In genomic region chr13:25067183-25067582, GRCm38 (mm10) we compare ENCODE assay signal across 17 mouse cellular contexts. TPM values are rescaled to one million over a fixed set of nuclear protein-coding genes. Genes with fewer than 3 reads are reported as not detected.
"Had no signal": no experiment of that assay in that cellular context is flagged by ENCODE, and none has a peak within 500 bp of the region (broad histone marks: within the 10 kb centered on the region; RNA-seq: fewer than 3 reads in every experiment).

No protein-coding gene starts in this region.

- H3K36me3 ChIP-seq: lung, embryonic 15.5 days; midbrain, embryonic 12.5 days; neural tube, embryonic 12.5 days; stomach, embryonic 15.5 days had no signal

- ATAC-seq: liver, postnatal 0 days; lung, postnatal 0 days had no signal

- H3K4me1 ChIP-seq: lung, embryonic 15.5 days; megakaryocyte, embryonic 14.5 days; midbrain, embryonic 12.5 days; neural tube, embryonic 12.5 days; stomach, embryonic 15.5 days had no signal

- H3K27ac ChIP-seq: lung, embryonic 15.5 days; macrophage; midbrain, embryonic 12.5 days; neural tube, embryonic 12.5 days; stomach, embryonic 15.5 days; stomach, postnatal 0 days had no signal

- DNase-seq: liver, postnatal 0 days; lung, adult 2 months; lung, postnatal 14 days; lung, postnatal 36 days; midbrain, embryonic 14.5 days; right cerebral cortex, postnatal 14 days; thymus, adult 2 months; thymus, postnatal 25 days; thymus, postnatal 4 days had no signal

- H3K27me3 ChIP-seq: lung, embryonic 15.5 days; midbrain, embryonic 12.5 days; neural tube, embryonic 12.5 days; stomach, embryonic 15.5 days had no signal

- H3K9me3 ChIP-seq: lung, embryonic 15.5 days; megakaryocyte, embryonic 14.5 days; midbrain, embryonic 12.5 days; neural tube, embryonic 12.5 days; stomach, embryonic 15.5 days had no signal

- H3K4me2 ChIP-seq: lung, embryonic 15.5 days; midbrain, embryonic 12.5 days; neural tube, embryonic 12.5 days; stomach, embryonic 15.5 days had no signal

- H3K9ac ChIP-seq: liver, postnatal 0 days; lung, embryonic 15.5 days; midbrain, embryonic 12.5 days; neural tube, embryonic 12.5 days; stomach, embryonic 15.5 days had no signal

- H3K4me3 ChIP-seq: lung, embryonic 15.5 days; megakaryocyte, embryonic 14.5 days; midbrain, embryonic 12.5 days; neural tube, embryonic 12.5 days; stomach, embryonic 15.5 days had no signal

RNA-seq across cellular contexts. Expression of gene Dcdc2a, which starts 11.4 kb away (rescaled TPM):
- polyA plus RNA-seq: macrophage had no signal
